Mouse (Mus musculus): ENCODE measurements around the gene Tns1.
A peak's percentile ranks its signal among the peaks of the same experiment; 100 is the strongest.

The Tns1 gene

DNA sequence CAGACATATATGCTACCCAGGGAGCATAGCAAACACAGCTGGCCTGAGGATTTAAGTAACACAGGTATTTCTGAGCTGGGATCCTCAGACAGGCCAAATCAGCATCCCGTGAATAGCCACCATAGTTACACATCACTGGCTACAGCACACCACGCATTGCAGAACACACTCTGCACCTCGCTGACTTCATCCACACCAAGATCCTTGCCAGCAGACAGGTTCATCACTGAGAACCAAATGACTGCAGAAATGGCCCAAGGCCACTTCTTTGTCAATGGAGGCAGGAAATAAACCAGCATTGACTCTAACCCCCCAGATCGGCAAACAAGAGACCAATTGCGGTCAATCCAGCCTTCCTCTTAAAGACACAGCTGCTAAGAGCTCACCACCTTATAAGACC is 66.7 kb downstream of the Tns1 start:
- no peak for DNase-seq

DNA sequence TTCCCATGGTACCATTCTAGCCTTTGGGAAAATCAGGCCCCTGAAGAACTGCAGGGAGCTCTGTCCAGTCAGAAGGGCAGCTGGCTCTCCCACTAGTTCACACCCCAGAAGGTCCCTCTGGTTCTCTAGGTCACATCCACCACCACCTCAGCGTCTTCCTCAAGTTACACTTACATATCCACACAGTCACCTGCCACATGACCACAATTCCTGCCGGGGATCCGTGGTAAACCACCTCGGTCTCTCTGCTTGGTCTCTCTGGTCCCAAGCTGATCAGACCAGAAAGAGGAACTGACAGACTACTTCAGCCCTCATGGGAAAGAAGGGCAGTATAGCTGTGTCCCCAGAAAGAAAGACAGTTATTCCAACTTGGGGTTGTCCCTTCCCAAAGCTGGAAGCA is 68.7 kb downstream of the Tns1 start:
- DNase-seq, result no peak

DNA sequence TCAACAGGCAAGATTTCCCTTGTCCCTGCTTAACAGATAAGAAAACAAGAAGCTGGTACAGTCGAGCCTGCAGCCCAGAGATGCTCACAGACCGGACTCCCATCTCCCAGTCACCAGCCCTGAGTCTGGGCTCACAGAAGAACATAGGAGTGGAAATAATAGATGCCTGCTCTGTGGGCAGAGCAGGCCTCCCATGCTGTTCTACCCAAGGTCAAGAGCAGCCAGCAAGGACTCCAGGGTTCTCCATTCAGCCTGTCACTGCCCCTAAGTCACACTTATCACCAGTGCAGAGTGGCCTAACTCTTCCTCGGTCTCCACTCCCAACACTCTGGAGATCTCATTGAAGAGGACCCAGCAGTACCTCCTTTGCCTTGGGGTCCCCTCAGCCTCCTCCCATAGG is 69.8 kb downstream of the Tns1 start:
- no peak for DNase-seq

DNA sequence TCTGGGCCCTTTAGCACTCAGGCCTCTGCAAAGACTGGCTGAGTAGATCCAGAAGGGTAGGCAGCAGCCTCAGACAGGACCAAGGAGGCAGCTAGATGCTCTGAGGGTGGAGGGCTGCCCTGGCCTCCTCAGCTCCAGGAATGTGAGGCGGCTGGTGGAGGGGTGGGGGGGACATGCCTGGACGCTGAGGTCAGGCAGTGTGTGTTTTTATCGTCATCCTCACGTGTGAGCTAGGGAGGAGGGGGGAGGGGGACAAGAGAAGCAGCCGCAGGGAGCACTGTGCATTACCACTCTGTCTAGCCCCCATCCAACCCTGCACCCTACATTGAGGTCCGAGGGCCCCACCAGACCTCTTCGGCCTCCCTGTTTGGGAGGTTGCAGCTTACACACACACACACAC is 70.2 kb downstream of the Tns1 start:
- no peak for DNase-seq

DNA sequence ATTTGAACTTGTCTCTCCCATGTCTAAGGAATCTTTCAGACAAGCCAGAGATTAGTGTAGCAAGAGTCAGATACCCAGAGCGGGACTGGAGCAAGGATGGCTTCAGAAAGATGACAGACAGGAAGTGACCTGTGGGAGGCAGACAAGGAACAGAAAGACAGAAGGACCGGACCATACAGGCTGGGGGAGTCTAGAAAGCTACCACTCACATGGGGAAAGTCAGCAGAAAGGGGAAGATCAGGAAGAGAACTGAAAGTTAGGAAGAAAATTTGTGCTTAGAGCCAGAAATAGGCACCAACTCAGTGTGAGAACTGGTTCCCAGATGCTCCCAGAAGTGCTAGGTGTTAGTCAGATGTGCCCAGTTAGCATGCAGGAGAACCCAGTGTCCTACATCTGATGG is 71.2 kb downstream of the Tns1 start:
- DNase-seq, result no peak

DNA sequence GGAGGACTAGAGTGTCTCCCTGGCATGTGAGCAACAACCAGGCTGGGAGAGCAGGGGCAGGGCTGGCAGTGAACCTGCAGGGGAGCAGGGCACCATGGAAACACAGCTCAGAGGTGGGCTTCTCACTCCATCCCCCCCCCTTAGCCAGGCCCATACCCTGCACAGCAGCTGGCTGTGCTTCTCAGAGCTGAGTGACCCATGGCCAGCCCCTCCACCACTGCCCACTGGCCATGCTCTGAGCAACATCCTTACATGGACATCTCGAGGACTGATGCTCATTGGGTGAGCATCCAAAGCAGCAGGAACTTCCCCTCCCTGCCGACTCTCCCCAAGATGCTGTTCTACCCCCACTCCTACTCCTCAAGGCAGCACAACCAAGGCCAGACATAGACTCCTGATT is 72.9 kb downstream of the Tns1 start:
- DNase-seq, result no peak

DNA sequence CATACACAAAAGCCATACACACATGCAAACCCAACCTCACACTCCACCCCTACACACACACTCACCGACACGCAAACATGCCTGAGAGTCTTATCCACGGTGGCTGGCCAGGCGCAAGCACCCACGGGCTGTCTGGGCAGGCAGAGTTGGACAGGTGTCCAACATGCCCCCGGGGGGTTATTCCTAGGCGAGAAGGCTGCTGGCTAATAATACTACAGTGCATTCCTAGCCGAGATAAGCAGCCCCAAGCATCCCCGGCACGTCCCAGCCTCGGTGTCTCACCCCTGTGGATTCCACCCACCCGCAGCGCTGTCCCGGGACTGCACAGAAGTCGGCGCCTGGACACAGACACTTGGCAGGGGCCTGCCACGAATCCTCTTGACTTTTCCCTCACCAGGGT is 74.8 kb downstream of the Tns1 start:
- DNase-seq, result peak; percentile 49

DNA sequence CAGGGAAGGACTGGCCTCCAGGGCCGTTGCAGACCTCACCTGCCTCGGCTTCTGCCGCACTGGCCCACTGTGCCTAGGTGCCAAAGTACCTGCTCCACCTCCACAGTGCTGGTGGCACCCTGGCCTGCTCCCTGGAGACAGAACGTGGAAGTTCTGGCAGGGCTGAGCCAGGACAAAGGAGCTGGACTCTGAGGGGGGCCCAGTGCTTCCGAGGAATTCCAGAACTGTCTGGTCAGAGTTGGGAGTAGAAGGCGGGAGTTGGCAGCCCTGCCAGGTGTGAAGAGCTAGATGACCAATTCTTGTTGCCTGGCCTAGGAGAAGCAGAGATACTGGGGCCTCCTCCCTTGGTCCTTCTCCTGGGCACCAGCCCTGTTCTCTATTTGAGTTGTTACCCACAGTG is 76.5 kb downstream of the Tns1 start:
- DNase-seq, result peak; percentile 63

DNA sequence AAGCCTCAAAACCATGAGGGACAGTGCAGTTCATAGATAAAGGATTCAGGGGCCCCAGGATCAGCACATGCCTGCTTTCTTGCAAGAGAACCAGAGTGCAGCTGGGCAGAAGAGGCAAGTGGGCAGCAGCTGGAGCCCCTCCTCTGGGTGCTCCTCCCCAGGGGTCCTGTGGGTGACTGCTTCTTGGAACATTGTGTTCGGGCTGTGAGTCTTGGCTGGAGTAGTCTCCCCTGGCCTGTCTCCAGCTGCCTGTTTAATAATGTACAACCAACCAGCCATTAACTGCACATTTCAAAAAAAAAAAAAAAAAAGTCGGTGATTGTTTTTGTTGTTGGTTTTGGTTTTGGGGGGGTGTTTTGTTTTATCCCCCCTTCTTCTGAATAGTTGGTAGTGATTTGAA is 76.9 kb downstream of the Tns1 start:
- DNase-seq, result peak; percentile 79

DNA sequence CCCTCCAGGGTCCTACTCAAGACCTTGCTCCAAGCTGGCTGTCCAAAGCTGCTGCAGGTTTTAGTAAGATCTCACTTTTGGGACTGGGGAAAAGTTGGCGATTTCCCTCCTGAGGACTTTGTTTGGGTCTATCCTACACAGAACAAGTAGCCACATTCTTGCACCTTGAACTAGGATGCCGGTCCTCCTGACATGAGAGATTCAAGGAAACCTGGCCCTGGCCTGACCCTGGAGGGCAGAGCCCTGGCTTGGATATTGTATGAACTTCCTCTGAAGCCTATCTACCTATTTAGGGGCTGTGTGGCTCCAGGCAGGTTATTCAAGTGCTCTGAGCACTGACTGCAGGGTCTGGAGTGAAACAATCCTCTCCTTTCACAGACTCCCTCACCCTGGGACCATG is 79.2 kb downstream of the Tns1 start:
- DNase-seq, result no peak

DNA sequence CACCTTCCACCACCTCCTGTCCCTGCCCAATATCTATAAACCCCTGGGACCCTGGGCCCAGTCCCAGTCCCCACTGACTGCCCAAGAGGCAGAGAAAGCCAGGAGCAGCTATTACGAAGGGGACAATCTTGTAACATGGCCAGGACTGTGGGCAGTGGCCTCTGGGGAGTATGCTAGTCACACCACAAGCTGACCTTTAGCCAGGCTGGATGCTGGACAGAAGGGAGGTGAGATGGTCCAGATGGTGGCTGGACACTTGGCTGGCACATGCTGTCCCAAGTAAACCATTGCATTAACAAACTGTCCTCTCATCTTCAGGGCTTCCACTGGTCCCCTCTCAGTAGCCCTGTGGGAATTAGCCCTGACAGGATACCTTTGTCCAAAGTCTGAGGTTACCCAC is 79.8 kb downstream of the Tns1 start:
- DNase-seq, result peak; percentile 67

DNA sequence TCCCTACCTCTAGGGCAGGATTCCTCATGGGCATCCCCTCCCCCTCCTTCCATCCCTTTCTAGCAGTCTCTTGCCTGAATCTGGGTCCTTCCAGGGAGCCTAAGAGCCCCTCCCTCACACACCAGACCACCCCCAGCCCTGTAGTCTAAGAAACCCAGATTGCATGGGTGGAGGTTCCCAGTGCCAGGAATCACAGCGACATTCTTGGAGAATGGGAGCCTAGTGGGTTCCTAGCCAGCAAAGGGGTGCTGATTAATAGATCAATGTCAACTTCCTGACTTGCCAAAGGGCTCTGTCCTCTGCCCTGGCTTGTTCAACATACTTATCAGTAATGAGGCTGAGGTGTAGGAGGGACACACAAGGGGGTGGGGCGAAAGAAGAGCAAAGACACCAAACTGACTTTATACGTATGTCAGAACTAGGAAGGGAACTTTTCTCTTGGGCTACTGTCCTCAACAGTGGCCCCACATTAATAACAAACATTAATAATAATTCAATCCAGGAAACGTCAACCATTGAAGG is 80.6 kb downstream of the Tns1 start:
- no peak for DNase-seq

DNA sequence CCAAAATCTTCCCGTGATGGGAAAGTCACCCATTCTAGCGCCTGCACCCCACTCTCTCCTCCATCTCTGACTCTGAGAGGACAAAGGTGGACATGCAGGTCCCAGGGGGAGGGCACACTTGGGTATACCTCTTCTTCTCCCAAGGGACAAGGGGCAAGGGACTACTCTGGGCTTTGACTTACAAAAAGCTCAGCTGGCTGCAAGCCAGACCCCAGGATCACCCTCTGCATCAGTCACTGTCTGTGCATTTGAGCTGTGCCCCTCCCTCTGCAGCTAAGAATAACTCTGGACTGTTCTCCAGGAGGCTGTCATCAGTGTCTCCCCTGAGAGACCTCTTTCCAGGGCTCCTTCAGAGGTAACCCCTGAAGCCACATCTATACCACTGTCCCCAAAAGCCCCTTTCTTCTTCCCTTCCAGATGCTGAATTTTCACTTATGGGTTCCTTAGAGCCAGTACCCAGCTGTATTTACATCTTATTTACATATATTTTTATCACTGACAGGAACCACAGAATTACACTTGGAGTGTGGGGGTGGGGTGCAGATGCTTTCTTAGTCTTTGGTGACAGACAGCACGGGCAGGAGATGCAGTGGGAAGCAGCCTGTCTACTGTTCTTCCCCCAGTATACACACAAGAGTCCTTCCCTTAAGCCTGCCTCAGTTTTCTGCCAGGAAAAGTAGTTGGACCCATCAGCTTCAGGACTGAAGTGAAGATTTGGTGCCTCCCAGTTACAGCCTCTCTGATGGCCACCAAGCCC is 81.4 kb downstream of the Tns1 start:
- DNase-seq, result no peak

DNA sequence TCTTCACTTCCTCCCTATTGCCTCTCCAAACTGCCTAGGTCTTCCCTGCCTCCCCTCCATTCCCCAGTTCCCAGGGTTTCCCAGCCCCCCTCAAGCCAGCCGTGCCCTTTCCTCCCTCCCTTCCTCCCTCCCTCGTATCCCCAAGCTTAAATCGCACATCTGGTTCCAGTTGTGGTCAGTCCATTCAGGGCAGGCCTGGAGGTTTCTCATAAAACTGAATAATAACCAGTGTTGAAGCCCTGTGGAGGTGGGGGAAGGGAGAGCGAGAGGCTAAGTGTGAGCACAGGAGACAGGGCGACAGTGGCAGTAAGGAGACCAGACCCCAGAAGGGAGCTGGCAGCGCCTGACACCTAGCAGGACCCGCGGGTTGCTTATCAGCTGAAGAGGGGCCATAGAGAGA is 82.6 kb downstream of the Tns1 start:
- DNase-seq, result no peak

DNA sequence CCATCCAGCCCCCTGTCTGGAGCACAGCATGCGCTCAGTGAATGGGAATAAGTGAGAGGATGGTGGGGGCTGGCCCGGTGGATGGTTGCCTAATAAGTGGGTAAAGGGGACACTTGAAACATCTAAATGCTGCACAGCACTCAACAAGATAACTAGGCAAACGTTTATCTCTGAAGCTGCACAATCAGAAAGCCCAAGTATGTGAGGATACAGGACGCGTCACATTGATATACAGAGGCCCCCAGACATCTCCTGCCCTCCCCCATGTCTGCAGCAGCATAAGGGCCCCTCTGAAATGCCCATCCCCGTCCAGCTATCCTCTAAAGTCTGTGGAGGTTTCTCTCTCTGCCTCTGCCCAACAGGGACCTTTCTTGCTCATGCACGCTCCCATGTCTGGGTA is 83.1 kb downstream of the Tns1 start:
- no peak for DNase-seq

DNA sequence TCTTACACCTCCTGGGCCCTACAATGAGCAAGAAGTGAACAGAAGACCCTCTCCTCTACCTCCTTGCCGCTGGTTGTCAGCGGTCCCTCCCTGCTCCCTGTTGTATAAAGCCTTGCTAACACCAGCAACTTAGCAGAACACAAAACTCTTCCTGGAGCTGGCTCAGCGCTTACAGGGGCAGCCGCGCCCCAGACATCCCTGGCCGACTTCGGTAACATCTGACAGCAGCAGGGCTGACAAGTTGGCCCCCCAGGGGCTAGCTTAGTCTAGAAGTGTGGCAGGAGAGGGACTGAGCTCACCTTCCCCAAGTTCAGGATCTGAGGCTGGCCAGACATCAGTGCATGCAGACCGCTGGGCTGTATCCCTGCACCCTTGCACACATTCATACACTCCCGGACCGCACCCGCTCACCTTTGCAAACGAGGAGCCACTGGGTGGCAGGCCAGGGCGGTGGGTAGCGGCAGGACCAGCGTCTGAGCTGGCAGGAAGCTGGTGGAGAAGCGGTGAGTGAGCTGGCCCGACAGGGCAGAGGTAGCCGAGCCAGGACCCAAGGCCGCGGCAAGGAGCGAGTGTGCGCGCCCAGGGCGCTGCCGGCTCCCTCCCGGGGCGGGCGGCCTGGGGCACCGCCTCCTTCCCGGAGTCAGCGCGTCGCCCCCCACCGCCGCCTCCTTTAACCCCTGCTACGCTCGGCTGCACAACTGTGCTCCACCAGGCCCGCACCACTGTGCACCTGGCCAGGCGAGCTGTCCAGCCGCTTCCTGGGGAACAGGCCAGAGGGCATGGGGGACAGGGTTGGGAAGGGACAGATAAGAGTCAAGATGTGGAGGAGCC is 87.5 kb downstream of the Tns1 start:
- peak; percentile 77 for DNase-seq

DNA sequence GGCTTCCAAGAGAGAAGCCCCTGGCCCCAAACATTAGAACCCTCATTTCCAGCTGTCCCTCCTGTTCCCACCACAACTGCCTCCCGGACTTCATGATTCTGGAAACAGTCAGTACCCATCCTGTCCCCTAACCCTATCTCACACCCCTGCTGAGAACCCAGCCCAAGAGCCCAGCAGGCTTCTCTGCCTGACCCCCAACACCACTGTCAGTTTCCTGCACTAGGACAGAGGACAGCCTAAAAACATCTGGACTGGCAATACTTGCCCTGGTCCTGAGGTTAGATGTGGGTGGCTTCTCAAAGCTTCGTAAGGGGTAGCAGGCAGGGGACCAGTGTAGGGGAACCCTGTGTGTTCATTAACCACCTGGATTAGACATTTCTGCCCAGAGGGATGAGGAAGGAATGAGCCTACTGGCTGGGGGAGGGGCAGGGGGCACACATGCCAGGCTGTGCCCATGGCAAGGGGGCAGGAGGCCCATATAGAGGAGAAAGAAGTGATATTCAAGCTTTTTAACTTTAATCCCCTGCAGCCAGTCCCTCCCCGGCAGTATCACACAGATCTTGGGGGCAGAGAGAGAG is 88.2 kb downstream of the Tns1 start:
- no peak for DNase-seq

DNA sequence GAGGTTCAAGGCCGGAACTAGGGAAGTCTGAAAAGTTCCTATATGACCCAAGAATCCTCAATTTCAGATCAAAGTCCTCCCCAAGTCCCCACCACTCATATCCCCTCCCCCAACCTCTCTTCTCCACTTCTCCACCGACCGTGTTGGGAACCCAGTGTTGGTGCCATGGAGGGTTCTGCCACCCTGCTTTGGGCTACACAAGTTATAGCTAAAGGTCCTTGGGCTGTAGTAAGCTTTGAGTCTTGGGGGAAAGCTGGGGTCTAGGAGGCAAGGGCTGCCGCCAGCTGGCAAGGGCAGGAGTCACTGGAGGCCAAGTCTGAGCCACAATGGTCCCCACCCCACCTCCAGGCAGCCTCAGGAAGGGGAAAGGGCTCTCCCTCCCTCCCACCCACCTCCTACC is 88.8 kb downstream of the Tns1 start:
- no peak for DNase-seq

DNA sequence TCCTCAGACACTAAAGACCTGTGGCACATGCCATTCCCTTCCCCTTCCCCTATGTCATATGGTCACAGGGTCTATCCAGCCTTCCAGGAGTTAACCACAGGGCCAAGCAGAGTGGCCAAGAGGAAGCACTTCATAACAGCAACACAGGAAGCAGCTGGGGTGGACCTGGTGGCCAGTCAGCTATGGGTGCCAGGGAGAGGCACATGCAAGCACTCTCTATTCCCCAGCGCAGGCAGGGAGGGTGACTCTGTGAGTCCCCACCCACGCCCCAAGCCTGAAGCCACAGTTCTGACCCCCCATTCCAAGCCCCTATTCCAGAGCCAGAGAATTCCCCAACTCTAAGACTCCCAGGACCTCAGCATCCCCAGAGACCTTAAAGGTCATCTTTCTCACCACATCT is 89.5 kb downstream of the Tns1 start:
- DNase-seq, result peak; percentile 88

DNA sequence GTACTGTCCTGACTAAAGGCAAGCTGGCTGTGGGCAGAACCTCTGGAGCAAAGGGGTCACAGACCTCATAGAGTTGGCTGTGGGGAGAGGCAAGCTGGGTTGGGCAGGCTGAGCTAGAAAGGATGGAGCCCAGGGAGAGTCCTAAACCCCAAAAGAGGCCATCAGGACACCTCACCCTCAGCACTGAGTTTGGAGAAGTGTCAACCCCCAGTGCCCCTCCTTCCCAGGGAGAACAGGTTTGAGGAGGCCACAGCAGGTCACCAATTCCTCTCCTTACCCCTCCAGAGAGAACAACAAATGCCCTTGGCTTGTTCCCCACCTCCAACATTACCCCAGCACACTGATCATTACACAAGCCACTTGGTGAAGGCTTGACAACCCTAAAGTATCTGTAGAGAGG is 90.0 kb downstream of the Tns1 start:
- DNase-seq, result no peak

DNA sequence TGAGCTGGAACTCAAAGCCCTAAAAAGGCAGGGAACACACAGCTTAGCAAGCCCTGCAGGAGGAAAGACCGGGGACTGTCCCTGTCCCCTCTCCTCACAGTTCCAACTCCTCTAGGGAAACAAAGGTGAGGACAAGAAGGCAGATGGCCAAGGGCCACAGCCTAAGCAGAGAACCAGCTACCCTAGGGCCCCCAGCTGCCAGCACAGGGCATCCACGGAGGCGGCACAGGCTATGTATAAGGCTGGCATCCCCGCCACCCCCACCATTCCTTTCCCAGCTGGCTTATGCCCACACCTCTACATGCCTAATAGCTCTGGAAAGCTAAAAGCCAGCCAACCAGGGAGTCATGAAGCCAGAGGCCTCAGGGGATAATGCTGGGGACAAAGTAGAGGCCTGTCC is 90.8 kb downstream of the Tns1 start:
- DNase-seq, result no peak

DNA sequence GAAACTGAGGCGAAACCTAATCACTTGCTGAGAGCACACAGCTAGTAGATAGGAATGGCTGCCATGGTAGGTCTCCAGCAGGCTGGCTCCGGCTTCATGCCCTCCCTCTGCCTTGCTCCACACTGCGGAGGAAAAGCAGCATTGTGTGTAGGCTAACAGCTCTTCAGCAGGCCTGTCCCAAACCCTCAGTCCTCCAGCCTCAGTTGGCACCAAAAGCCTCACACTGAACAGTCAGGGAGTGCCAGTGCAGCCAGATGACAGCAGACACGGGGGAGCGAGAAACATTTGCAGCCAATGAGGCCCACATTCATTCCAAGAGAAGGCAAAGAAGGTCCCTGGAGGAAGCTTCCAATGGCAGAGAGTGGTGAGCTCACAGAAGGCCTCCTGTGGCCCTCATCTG is 91.3 kb downstream of the Tns1 start:
- DNase-seq, result no peak

DNA sequence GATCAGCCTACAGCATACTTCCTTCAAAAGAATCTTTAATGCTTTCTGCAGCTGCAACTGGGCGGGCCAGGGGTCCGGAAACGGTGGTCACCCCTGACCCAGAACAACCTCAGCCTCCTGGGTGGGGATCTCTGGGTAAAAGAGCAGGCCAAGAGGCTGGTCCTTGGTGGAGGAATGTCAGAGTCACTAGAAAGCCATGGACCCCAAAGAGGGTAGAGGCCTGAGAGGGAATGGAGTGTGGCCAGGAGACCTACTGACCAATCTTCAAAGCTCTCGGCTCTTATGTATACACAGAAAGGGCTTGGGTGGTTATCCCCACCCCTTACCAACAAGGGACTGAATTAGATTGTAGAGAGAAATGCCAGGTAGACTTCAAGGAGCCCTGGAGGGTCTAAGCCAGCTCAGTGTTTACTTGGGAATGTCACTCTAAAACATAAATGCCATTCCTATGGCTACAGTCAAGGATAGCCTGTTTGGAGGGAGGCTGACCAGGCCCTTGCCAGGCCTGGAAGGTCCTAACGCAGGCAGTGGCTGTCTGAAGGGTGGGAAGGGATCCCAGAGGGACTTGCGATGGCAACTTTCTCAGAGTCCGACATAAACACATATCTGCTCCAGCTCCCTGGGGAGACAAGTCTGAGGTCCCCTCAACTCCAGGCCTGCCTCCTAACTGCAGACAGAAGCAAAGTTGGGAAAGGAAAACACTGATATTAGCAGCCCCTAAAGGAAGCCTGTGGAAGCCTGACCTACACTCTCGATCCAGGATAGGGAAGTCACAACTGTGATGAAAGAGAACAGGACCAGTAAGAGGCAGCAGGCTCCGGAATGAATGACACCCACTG is 92.3 kb downstream of the Tns1 start:
- DNase-seq, result peak; percentile 60
